Mouse (Mus musculus) kidney, postnatal 0 days (tissue): ENCODE data around the gene Gm47985. TPM values are rescaled to one million over a fixed set of nuclear protein-coding genes. Genes with fewer than 3 reads are reported as not detected.
"Not testable (repeated sequence)": the region's sequence is repeated elsewhere in the genome, so short reads cannot be mapped to it uniquely, and the experiment has no call there.

Source experiments
- ATAC-seq: fragments of 200-750 bp; cut with Nextera tagmentation; replicated peaks from 2 replicates; pipeline ENCODE4 v1.8.0; 2017; ENCODE audit warnings: low read depth, moderate number of reproducible peaks, moderate TSS enrichment, moderate library complexity; ENCODE audit not compliant: low FRiP score
- DNase-seq: peaks from one replicate; pipeline ENCODE4 v3.0.0-alpha.2; 2016; ENCODE audit warnings: low spot score
- H3K27ac ChIP-seq: fragments of 300-500 bp; sonication (generic); 2 replicates; pipeline ENCODE4 v1.5.1; 2014; ENCODE audit warnings: mild to moderate bottlenecking
- H3K27me3 ChIP-seq: fragments of 300-500 bp; sonication (generic); 2 replicates; pipeline ENCODE4 v1.6.1; 2014; ENCODE audit warnings: low read length, mixed read lengths; ENCODE audit not compliant: insufficient read depth
- H3K36me3 ChIP-seq: fragments of 300-500 bp; sonication (generic); 2 replicates; pipeline ENCODE4 v1.6.1; 2014; ENCODE audit warnings: low read length, mixed read lengths; ENCODE audit not compliant: insufficient read depth
- H3K4me1 ChIP-seq: fragments of 300-500 bp; sonication (generic); replicated peaks from 2 replicates; pipeline ENCODE4 v1.6.1; 2014; ENCODE audit warnings: antibody characterized with exemption, low read length, mixed read lengths; ENCODE audit not compliant: insufficient read depth
- H3K4me2 ChIP-seq: fragments of 300-500 bp; sonication (generic); 2 replicates; pipeline ENCODE4 v1.6.1; 2014; ENCODE audit warnings: mild to moderate bottlenecking, low read length, moderate library complexity, mixed read lengths
- H3K4me3 ChIP-seq: fragments of 300-500 bp; sonication (generic); replicated peaks from 2 replicates; pipeline ENCODE4 v1.5.1; 2014; ENCODE audit warnings: low read depth, low read length
- H3K9ac ChIP-seq: fragments of 300-500 bp; sonication (generic); 2 replicates; pipeline ENCODE4 v1.6.1; 2014; ENCODE audit warnings: low read depth, low read length
- H3K9me3 ChIP-seq: fragments of 300-500 bp; sonication (generic); replicated peaks from 2 replicates; pipeline ENCODE4 v1.6.1; 2016; ENCODE audit warnings: low read length, inconsistent platforms, mixed read lengths
- CTCF ChIP-seq: IDR thresholded peaks from 2 replicates; pipeline ENCODE4 v1.5.1; 2016; ENCODE audit warnings: antibody characterized with exemption, low read depth, mild to moderate bottlenecking, moderate library complexity
- WGBS: fragments of 180-500 bp; shearing (Covaris S2); extraction: QIAGEN DNeasy Blood & Tissue Kit; methylation state at CpG from one replicate; pipeline ENCODE4 v1.1.7; 2014; 5-methylcytosine and 5-hydroxymethylcytosine counted together
- polyA plus RNA-seq: library from polyadenylated mRNA; unstranded; fragments of >200 nt; fragmentation: Nextera tagmentation; extraction: Ambion mirVana; gene quantifications from 2 replicates; pipeline ENCODE4 v1.2.1, GENCODE M21; 2015

The Gm47985 gene
- 0.46 and 0.56 TPM in 2 replicates for polyA plus RNA-seq

- not testable (repeated sequence) for H3K9me3 ChIP-seq, H3K27me3 ChIP-seq, DNase-seq, H3K4me1 ChIP-seq, ATAC-seq, H3K9ac ChIP-seq, H3K27ac ChIP-seq, H3K4me2 ChIP-seq, H3K4me3 ChIP-seq, H3K36me3 ChIP-seq
- no CpG with 5 or more reads among the region's 7 CpGs for WGBS
Observed at GRCm38 (mm10) chr1:151182266-151182665, at the start of gene Gm47985. Gene Gm47985 (plus strand): TSS chr1:151182537.

GRCm38 (mm10) chr1:151132686-151133085, 49.7 kb upstream of the Gm47985 start:
- no peak for DNase-seq
- no peak overlapping the region for H3K4me3 ChIP-seq
- no peak overlapping the region for H3K27ac ChIP-seq
- no peaks in the 10 kb centered on the region for H3K27me3 ChIP-seq
- ATAC-seq, result no peak
- no peak for TF ChIP-seq CTCF
- no peaks in the 10 kb centered on the region for H3K36me3 ChIP-seq
- H3K9ac ChIP-seq, result no peak overlapping the region
- no peak overlapping the region for H3K4me2 ChIP-seq
- H3K4me1 ChIP-seq, result no peaks in the 10 kb centered on the region
- WGBS, result 89% methylated on average over 7 of the region's 7 CpGs
- H3K9me3 ChIP-seq, result no peaks in the 10 kb centered on the region

GRCm38 (mm10) chr1:151138388-151138787, 43.9 kb upstream of the Gm47985 start:
- no peaks in the 10 kb centered on the region for H3K27me3 ChIP-seq
- no peaks in the 10 kb centered on the region for H3K4me1 ChIP-seq
- no peak overlapping the region for H3K27ac ChIP-seq
- no peaks in the 10 kb centered on the region for H3K36me3 ChIP-seq
- WGBS, result 75% methylated on average over 6 of the region's 6 CpGs
- DNase-seq, result no peak
- no peak overlapping the region for H3K9ac ChIP-seq
- no peak for ATAC-seq
- H3K4me3 ChIP-seq, result no peak overlapping the region
- no peak for TF ChIP-seq CTCF
- no peak overlapping the region for H3K4me2 ChIP-seq
- H3K9me3 ChIP-seq, result no peaks in the 10 kb centered on the region

GRCm38 (mm10) chr1:151140956-151141355, 41.4 kb upstream of the Gm47985 start:
- no peaks in the 10 kb centered on the region for H3K36me3 ChIP-seq
- H3K9ac ChIP-seq, result no peak overlapping the region
- no peaks in the 10 kb centered on the region for H3K27me3 ChIP-seq
- 60% methylated on average over 3 of the region's 3 CpGs for WGBS
- no peak overlapping the region for H3K4me3 ChIP-seq
- no peak overlapping the region for H3K27ac ChIP-seq
- ATAC-seq (no peak), DNase-seq (no peak)
- no peaks in the 10 kb centered on the region for H3K9me3 ChIP-seq
- TF ChIP-seq CTCF, result no peak
- no peak overlapping the region for H3K4me2 ChIP-seq
- no peaks in the 10 kb centered on the region for H3K4me1 ChIP-seq

GRCm38 (mm10) chr1:151144471-151145146, 37.7 kb upstream of the Gm47985 start:
- H3K27ac ChIP-seq, result no peak overlapping the region
- no peak overlapping the region for H3K9ac ChIP-seq
- WGBS, result 73% methylated on average over 6 of the region's 6 CpGs
- no peaks in the 10 kb centered on the region for H3K4me1 ChIP-seq
- H3K9me3 ChIP-seq, result no peaks in the 10 kb centered on the region
- no peaks in the 10 kb centered on the region for H3K36me3 ChIP-seq
- ATAC-seq, result no peak
- H3K27me3 ChIP-seq, result no peaks in the 10 kb centered on the region
- TF ChIP-seq CTCF, result no peak
- DNase-seq, result no peak
- H3K4me2 ChIP-seq, result no peak overlapping the region
- no peak overlapping the region for H3K4me3 ChIP-seq

GRCm38 (mm10) chr1:151147801-151148200, 34.5 kb upstream of the Gm47985 start:
- Histone ChIP-seq H3K27ac (no peak overlapping the region), H3K4me2 (no peak overlapping the region), H3K4me1 (no peaks in the 10 kb centered on the region), H3K9ac (no peak overlapping the region), H3K4me3 (no peak overlapping the region), H3K27me3 (no peaks in the 10 kb centered on the region), H3K36me3 (no peaks in the 10 kb centered on the region), H3K9me3 (no peaks in the 10 kb centered on the region)
- no peak for DNase-seq
- no peak for ATAC-seq
- no peak for TF ChIP-seq CTCF

GRCm38 (mm10) chr1:151150211-151150610, 32.1 kb upstream of the Gm47985 start:
- ATAC-seq, result no peak
- H3K27me3 ChIP-seq, result no peaks in the 10 kb centered on the region
- H3K36me3 ChIP-seq, result no peaks in the 10 kb centered on the region
- no peaks in the 10 kb centered on the region for H3K4me1 ChIP-seq
- 88% methylated on average over 7 of the region's 7 CpGs for WGBS
- H3K9ac ChIP-seq, result no peak overlapping the region
- no peak overlapping the region for H3K27ac ChIP-seq
- no peak overlapping the region for H3K4me2 ChIP-seq
- no peak for TF ChIP-seq CTCF
- no peak for DNase-seq
- no peaks in the 10 kb centered on the region for H3K9me3 ChIP-seq
- no peak overlapping the region for H3K4me3 ChIP-seq
